Mouse (Mus musculus) CH12.LX (cell line): ENCODE measurements at regions not wholly inside any gene's neighbourhood (a gene's known extent, or its start where the extent isn't known, plus 50 kb on each side); places are given as distances from the start of the nearest gene placed in this dataset.

Experiments
- BHLHE40 ChIP-seq: IDR thresholded peaks from 2 replicates; pipeline ENCODE4 v1.6.1; 2011; ENCODE audit warnings: mild to moderate bottlenecking, low read depth, low read length, improper control_type of control experiment
- CTCF ChIP-seq, 2 experiments: IDR thresholded peaks in 1 of 2; conservative IDR thresholded peaks in 1 of 2; 2 replicates each; pipeline ENCODE4 v1.5.1; 2011 to 2012; ENCODE audit warnings: low read depth in 2 of 2, low read length in 2 of 2, improper control_type of control experiment in 1 of 2, inconsistent platforms in 1 of 2, mild to moderate bottlenecking in 1 of 2, moderate library complexity in 1 of 2
- EP300 ChIP-seq: IDR thresholded peaks from 2 replicates; pipeline ENCODE4 v1.6.1; 2011; ENCODE audit warnings: low read length, improper control_type of control experiment
- POLR2A ChIP-seq: IDR thresholded peaks from 2 replicates; pipeline ENCODE4 v1.6.1; 2011; ENCODE audit warnings: low read depth, mild to moderate bottlenecking, improper control_type of control experiment, low read length
- USF1 ChIP-seq: IDR thresholded peaks from 2 replicates; pipeline ENCODE4 v1.6.1; 2014; ENCODE audit warnings: low read depth, mild to moderate bottlenecking, inconsistent platforms, low read length, improper control_type of control experiment

DNA sequence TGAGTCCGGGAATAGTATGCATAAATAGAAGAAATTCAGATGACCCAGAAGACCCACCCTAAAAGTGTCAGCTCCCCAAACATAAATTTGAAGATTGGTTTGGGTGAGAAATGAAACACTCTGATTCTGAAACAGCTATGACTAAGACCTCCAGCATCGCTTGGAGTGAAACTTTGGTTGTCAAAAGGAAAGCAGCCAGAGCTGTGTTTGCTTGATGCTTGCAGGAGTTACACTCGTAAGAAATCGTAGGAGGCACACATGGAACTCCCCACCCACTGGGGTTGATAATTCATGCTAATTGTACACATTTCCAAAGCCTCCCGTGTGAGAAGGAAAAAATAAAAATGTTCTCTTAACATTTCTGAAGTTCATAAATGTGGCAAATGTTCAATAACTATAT, 454.6 kb upstream of the Kif18a start:
- no peak for TF ChIP-seq CTCF (conservative IDR thresholded peaks at IDR 0.05 in 1 of 2, IDR thresholded peaks at IDR 0.05 in 1 of 2; ENCODE audit: low read depth in 2 of 2, low read length in 2 of 2)
- no peak for TF ChIP-seq USF1
- TF ChIP-seq POLR2A: no peak
- TF ChIP-seq BHLHE40: no peak
- TF ChIP-seq EP300: no peak
